Mouse (Mus musculus): ENCODE measurements around the gene Dpagt1. TPM values are rescaled to one million over a fixed set of nuclear protein-coding genes. Genes with fewer than 3 reads are reported as not detected.
"Not testable (repeated sequence)": the region's sequence is repeated elsewhere in the genome, so short reads cannot be mapped to it uniquely, and the experiment has no call there.

Gene Dpagt1
- total RNA-seq, 1 experiment = 16.3 TPM

DNA sequence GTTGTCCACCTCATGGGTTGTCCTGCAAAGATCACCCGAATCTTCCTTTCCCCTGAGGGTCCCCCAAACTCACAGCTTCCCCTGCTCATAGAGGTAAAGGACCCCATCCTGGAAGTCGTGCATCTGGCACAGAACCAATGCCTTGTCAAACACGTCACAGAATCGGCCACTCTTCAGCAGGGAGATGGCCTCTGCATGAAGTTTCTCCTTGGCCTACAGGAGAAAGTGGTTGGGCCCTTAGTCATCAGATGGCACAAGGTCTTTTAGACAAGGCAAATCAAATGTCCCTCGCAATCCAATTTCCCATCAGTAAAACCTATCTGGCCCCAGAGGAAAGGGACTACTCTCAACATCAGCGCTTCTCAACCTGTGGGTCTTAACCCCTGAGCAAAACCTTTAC lies 27.3 kb downstream of the Dpagt1 start:
- in situ Hi-C loops (cut with MboI; ENCODE audit: low sequenced_read_pairs in 2 of 2, unreplicated experiment in 2 of 2) = no loop called here
- no peak overlapping the region for H3K9ac ChIP-seq (ENCODE audit: insufficient read depth, low read depth, low read length, poor library complexity, severe bottlenecking)
- no peak for DNase-seq (ENCODE audit: low read depth, low spot score)
- TF ChIP-seq MAFK (IDR thresholded peaks at IDR 0.05; ENCODE audit: insufficient read depth, low read depth, low read length) = no peak
- TF ChIP-seq ZNF384 (IDR thresholded peaks at IDR 0.05; ENCODE audit: low read depth, low read length) = no peak
- no peak for TF ChIP-seq ZC3H11A (IDR thresholded peaks at IDR 0.05; ENCODE audit: borderline replicate concordance, low read depth, low read length)
- no peak for TF ChIP-seq CHD2 (IDR thresholded peaks at IDR 0.05; ENCODE audit: low read depth, low read length)
- TF ChIP-seq HCFC1 (IDR thresholded peaks at IDR 0.05; ENCODE audit: borderline replicate concordance, insufficient read depth, low read length) = no peak
- H3K4me3 ChIP-seq (ENCODE audit: insufficient read depth in 1 of 2, low read depth in 1 of 2, low read length in 2 of 2, poor library complexity in 1 of 2, severe bottlenecking in 1 of 2) = no peak overlapping the region
- H3K4me1 ChIP-seq (ENCODE audit: control insufficient read depth in 2 of 2, insufficient read depth in 2 of 2, low read length in 2 of 2, poor library complexity in 1 of 2) = peaks cover 0 to 2% of the 10 kb centered on the region in 2 experiments; a peak in 1 of 4 replicates
- H3K9me3 ChIP-seq (ENCODE audit: control insufficient read depth, insufficient read depth, low read depth, low read length) = no peaks in the 10 kb centered on the region
- H3K36me3 ChIP-seq (ENCODE audit: control insufficient read depth, insufficient read depth, low read length, poor library complexity, severe bottlenecking) = peaks cover 53% of the 10 kb centered on the region
- H3K27ac ChIP-seq (ENCODE audit: insufficient read depth, low read depth, low read length, poor library complexity, severe bottlenecking) = no peak overlapping the region

DNA sequence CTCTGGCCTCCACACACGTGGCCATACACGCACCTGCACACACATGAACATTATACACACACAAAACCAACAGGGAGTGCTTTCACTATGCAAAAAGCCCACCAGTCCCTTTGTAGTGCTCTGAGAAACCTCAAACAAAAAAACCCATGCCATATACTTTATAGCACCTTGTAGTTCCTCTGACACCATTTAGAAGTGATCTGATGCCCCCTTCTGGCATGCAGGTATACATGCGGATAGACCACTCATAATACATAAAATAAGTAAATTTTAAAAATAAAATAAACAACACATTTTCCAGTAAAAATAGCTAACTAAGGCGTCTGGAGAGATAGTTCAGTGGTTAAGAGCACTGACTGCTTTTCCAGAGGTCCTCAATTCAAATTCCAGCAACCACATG lies 31.4 kb downstream of the Dpagt1 start:
- Histone ChIP-seq H3K4me3 (ENCODE audit: insufficient read depth in 1 of 2, low read depth in 1 of 2, low read length in 2 of 2, poor library complexity in 1 of 2, severe bottlenecking in 1 of 2) (no peak overlapping the region), H3K27ac (ENCODE audit: insufficient read depth, low read depth, low read length, poor library complexity, severe bottlenecking) (no peak overlapping the region), H3K4me1 (ENCODE audit: control insufficient read depth in 2 of 2, insufficient read depth in 2 of 2, low read length in 2 of 2, poor library complexity in 1 of 2) (peaks cover 0 to 2% of the 10 kb centered on the region in 2 experiments; a peak in 2 of 4 replicates), H3K9ac (ENCODE audit: insufficient read depth, low read depth, low read length, poor library complexity, severe bottlenecking) (no peak overlapping the region), H3K36me3 (ENCODE audit: control insufficient read depth, insufficient read depth, low read length, poor library complexity, severe bottlenecking) (peaks cover 49% of the 10 kb centered on the region), H3K9me3 (ENCODE audit: control insufficient read depth, insufficient read depth, low read depth, low read length) (no peaks in the 10 kb centered on the region)
- TF ChIP-seq MAFK (IDR thresholded peaks at IDR 0.05; ENCODE audit: insufficient read depth, low read depth, low read length) = no peak
- TF ChIP-seq CHD2 (IDR thresholded peaks at IDR 0.05; ENCODE audit: low read depth, low read length) = no peak
- 0 out of 2 replicates have a peak, but pooled peaks have one; percentile 3 for TF ChIP-seq ZC3H11A (IDR thresholded peaks at IDR 0.05; ENCODE audit: borderline replicate concordance, low read depth, low read length)
- in situ Hi-C loops (cut with MboI; ENCODE audit: low sequenced_read_pairs in 2 of 2, unreplicated experiment in 2 of 2) = no loop called here
- DNase-seq (ENCODE audit: low read depth, low spot score) = no peak

DNA sequence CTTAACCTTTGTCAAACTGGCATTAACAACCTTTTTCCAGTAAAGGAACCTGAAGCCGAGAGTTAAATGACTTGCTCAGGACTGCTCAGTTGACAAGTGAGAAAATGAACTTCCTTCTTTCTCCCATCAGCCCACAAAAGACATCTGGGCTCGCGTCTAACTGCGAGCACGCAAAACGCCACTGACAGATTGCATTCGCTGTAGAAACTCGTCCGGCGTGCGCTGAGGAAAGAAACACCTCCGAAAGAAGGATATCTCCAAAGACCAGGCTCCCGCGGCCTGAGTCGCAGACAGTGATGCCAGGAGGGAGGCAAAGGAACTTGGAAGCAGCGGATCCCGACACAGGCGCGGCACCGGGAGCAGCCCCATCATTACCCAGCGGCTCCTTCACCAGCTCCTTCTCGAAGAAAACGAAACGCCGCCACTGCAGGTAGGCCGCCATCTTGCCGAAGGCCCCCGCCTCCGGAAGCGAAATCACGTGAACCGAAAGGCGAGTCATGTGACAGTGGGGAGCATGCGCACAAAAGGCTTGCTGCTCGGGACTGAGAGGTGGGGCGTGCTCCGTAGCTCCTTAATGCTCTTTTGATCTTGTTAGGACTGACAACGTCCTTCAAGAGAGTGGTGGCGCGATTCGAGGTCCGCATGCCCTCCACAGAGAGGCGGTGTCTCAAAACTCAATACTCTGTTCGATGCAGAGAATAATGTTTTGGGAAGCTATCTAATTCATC lies 35.5 kb downstream of the Dpagt1 start, which contains the start of gene Vps11:
TSS of gene Vps11 (minus strand) at position 481 of the 728 bp plus-strand sequence.
- peak; percentile 96 for DNase-seq (ENCODE audit: low read depth, low spot score)
- Histone ChIP-seq H3K9ac (ENCODE audit: insufficient read depth, low read depth, low read length, poor library complexity, severe bottlenecking) (peak within 1 kb of the TSS; percentile 95), H3K4me1 (ENCODE audit: control insufficient read depth in 2 of 2, insufficient read depth in 2 of 2, low read length in 2 of 2, poor library complexity in 1 of 2) (no peaks in the 10 kb centered on the region; a peak in 1 of 4 replicates), H3K36me3 (ENCODE audit: control insufficient read depth, insufficient read depth, low read length, poor library complexity, severe bottlenecking) (peaks cover 17% of the 10 kb centered on the region), H3K27ac (ENCODE audit: insufficient read depth, low read depth, low read length, poor library complexity, severe bottlenecking) (peak within 1 kb of the TSS; percentile 46; the same call in 1 of the 2 replicates), H3K9me3 (ENCODE audit: control insufficient read depth, insufficient read depth, low read depth, low read length) (no peaks in the 10 kb centered on the region), H3K4me3 (ENCODE audit: insufficient read depth in 1 of 2, low read depth in 1 of 2, low read length in 2 of 2, poor library complexity in 1 of 2, severe bottlenecking in 1 of 2) (peak within 1 kb of the TSS; percentile 84 to 98)
- in situ Hi-C loops (cut with MboI; ENCODE audit: low sequenced_read_pairs in 2 of 2, unreplicated experiment in 2 of 2) = no loop called here
- TF ChIP-seq HCFC1 (IDR thresholded peaks at IDR 0.05; ENCODE audit: borderline replicate concordance, insufficient read depth, low read length) = peak; percentile 84
- TF ChIP-seq CHD2 (IDR thresholded peaks at IDR 0.05; ENCODE audit: low read depth, low read length) = no peak
- TF ChIP-seq MAFK (IDR thresholded peaks at IDR 0.05; ENCODE audit: insufficient read depth, low read depth, low read length) = no peak

DNA sequence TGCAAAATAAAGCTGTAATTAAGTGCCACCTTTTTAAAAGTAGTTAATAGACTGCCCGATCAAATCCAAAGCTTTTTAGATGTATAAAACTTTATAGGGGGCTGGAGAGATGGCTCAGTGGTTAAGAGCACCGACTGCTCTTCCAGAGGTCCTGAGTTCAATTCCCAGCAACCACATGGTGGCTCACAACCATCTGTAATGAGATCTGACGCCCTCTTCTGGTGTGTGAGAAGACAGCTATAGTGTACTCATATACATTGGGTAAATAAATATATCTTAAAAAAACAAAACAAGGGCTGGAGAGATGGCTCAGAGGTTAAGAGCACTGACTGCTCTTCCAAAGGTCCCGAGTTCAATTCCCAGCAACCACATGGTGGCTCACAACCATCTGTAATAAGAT lies 36.1 kb downstream of the Dpagt1 start:
- peaks cover 12% of the 10 kb centered on the region for H3K36me3 ChIP-seq (ENCODE audit: control insufficient read depth, insufficient read depth, low read length, poor library complexity, severe bottlenecking)
- H3K4me3 ChIP-seq (ENCODE audit: insufficient read depth in 1 of 2, low read depth in 1 of 2, low read length in 2 of 2, poor library complexity in 1 of 2, severe bottlenecking in 1 of 2) = peak overlapping the region in 1 of 2 experiments; percentile 47; a peak in 2 of 4 replicates
- in situ Hi-C loops (cut with MboI; ENCODE audit: low sequenced_read_pairs in 2 of 2, unreplicated experiment in 2 of 2); H3K27ac ChIP-seq (ENCODE audit: insufficient read depth, low read depth, low read length, poor library complexity, severe bottlenecking); H3K9ac ChIP-seq (ENCODE audit: insufficient read depth, low read depth, low read length, poor library complexity, severe bottlenecking); H3K4me1 ChIP-seq (ENCODE audit: control insufficient read depth in 2 of 2, insufficient read depth in 2 of 2, low read length in 2 of 2, poor library complexity in 1 of 2); H3K9me3 ChIP-seq (ENCODE audit: control insufficient read depth, insufficient read depth, low read depth, low read length); DNase-seq (ENCODE audit: low read depth, low spot score): not testable (repeated sequence)

DNA sequence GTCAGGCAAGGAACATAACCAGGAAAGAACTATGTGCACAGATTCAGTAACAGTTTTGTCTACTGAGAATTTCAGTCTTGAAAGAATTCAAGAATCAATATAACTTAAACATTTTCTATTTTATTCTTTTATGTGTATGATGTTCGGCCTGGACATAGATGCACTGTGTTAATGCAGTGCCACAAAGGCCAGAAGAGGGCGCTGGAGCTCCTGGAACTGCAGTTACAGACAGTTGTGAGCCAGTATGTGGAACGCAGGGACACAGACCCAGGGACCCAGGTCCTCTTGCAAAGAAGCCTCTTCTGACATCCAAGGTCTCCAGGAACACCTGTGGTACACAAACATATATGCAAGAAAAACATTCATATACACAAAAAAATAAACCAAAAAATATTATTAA lies 38.7 kb downstream of the Dpagt1 start:
- in situ Hi-C loops (cut with MboI; ENCODE audit: low sequenced_read_pairs in 2 of 2, unreplicated experiment in 2 of 2) = no loop called here
- Histone ChIP-seq H3K36me3 (ENCODE audit: control insufficient read depth, insufficient read depth, low read length, poor library complexity, severe bottlenecking) (0 out of 2 replicates have a peak, but pooled peaks cover 1% of the 10 kb centered on the region), H3K27ac (ENCODE audit: insufficient read depth, low read depth, low read length, poor library complexity, severe bottlenecking) (no peak overlapping the region), H3K9ac (ENCODE audit: insufficient read depth, low read depth, low read length, poor library complexity, severe bottlenecking) (no peak overlapping the region), H3K4me3 (ENCODE audit: insufficient read depth in 1 of 2, low read depth in 1 of 2, low read length in 2 of 2, poor library complexity in 1 of 2, severe bottlenecking in 1 of 2) (no peak overlapping the region), H3K4me1 (ENCODE audit: control insufficient read depth in 2 of 2, insufficient read depth in 2 of 2, low read length in 2 of 2, poor library complexity in 1 of 2) (no peaks in the 10 kb centered on the region; a peak in 1 of 4 replicates), H3K9me3 (ENCODE audit: control insufficient read depth, insufficient read depth, low read depth, low read length) (no peaks in the 10 kb centered on the region)
- peak; percentile 66 for DNase-seq (ENCODE audit: low read depth, low spot score)
- no peak for TF ChIP-seq ZNF384 (IDR thresholded peaks at IDR 0.05; ENCODE audit: low read depth, low read length)
- TF ChIP-seq ZC3H11A (IDR thresholded peaks at IDR 0.05; ENCODE audit: borderline replicate concordance, low read depth, low read length) = peak; percentile 29; the same call in 1 of the 2 replicates
- no peak for TF ChIP-seq MAFK (IDR thresholded peaks at IDR 0.05; ENCODE audit: insufficient read depth, low read depth, low read length)

Measured in ES-E14 (cell line).